Mouse (Mus musculus) v-Abl transformed pro-B cells (cell line): ENCODE results near the gene Zscan4b.
"Not testable (repeated sequence)": the region's sequence is repeated elsewhere in the genome, so short reads cannot be mapped to it uniquely, and the experiment has no call there.

Experiments used
- in situ Hi-C, 2 experiments: fragments of 400-800 bp; cut with MboI; formaldehyde crosslinking; loops; one replicate each; pipeline ENCODE4 v1.15.1; 2025; ENCODE audit not compliant: unreplicated experiment in 2 of 2

Gene Zscan4b

DNA sequence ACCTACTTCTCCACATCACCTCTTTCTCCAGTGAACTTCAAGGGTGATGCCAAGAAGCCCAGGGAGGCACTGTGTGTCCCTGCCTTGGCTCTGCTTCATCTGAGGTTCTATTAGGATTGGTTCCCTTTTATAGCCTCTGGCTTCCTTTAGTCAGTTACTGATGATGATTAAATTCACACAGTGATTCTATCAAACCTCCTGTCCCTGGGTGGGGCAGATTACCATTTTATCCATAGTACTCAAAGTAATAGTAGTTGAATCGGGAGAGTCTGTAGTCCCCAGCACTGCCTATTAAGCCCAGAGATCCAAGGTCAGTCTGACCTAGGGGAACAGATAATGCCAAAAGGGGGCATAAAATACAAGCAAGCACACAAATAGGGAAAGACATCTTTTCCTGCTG is at the start of gene Zscan4b:
Zscan4b (minus strand) TSS at position 101 of the 400 bp plus-strand sequence.
- in situ Hi-C loops: not testable (repeated sequence)
